Mouse (Mus musculus) erythroblast, adult 5-6 weeks (primary cell): ENCODE results near the gene Calu. TPM values are rescaled to one million over a fixed set of nuclear protein-coding genes. Genes with fewer than 3 reads are reported as not detected.

Experiments
- ATAC-seq: replicated peaks from 2 replicates; pipeline ENCODE4 v1.8.0; 2016; ENCODE audit warnings: moderate number of reproducible peaks, mild to moderate bottlenecking, moderate TSS enrichment, inconsistent platforms; ENCODE audit not compliant: poor library complexity, low FRiP score, severe bottlenecking
- total RNA-seq, 2 experiments: library from RNA; stranded (forward) in 1 of 2; stranded (reverse) in 1 of 2; fragments of 150-400 nt in 1 of 2; fragments of 200-764, 138-1000 nt in 1 of 2; gene quantifications; 2 replicates each; pipeline versions ENCODE4 v1.2.3 to v1.2.4; 2015 to 2017; ENCODE audit warnings: low replicate concordance in 2 of 2

Calu gene
- total RNA-seq, 2 experiments from 2014 or later = 23.1 to 34.1 TPM

- ATAC-seq = no peak
Measured at GRCm38 (mm10) chr6:29402693-29403342, 54.9 kb downstream of the Calu start.

GRCm38 (mm10) chr6:29406412-29406811 is 58.5 kb downstream of the Calu start:
- ATAC-seq = no peak

GRCm38 (mm10) chr6:29415446-29415845 is 67.6 kb downstream of the Calu start:
- no peak for ATAC-seq

- no peak for ATAC-seq
Measured at GRCm38 (mm10) chr6:29420596-29420995, 72.7 kb downstream of the Calu start.

GRCm38 (mm10) chr6:29425118-29425517 is 77.2 kb downstream of the Calu start:
- no peak for ATAC-seq

- no peak for ATAC-seq
Measured at GRCm38 (mm10) chr6:29426331-29426730, 78.5 kb downstream of the Calu start.

Other genes with a start within 250 kb of the Calu start
- gene Rbm28, start 183.1 kb upstream of the Calu start, total RNA-seq (2015; ENCODE audit: low replicate concordance) = 9.0 and 18.8 TPM in 2 replicates
- gene Rbm28, start 183.1 kb upstream of the Calu start, total RNA-seq (2017; ENCODE audit: low replicate concordance) = 8.7 and 13.4 TPM in 2 replicates
- not detected in 2 replicates for gene Prrt4, start 168.5 kb upstream of the Calu start, total RNA-seq (2015; ENCODE audit: low replicate concordance)
- not detected in 2 replicates for gene Prrt4, start 168.5 kb upstream of the Calu start, total RNA-seq (2017; ENCODE audit: low replicate concordance)
- gene Impdh1, start 131.7 kb upstream of the Calu start, total RNA-seq (2015; ENCODE audit: low replicate concordance) = 9.6 and 12.3 TPM in 2 replicates
- gene Impdh1, start 131.7 kb upstream of the Calu start, total RNA-seq (2017; ENCODE audit: low replicate concordance) = 11.2 and 34.7 TPM in 2 replicates
- 0.96 and 2.7 TPM in 2 replicates for gene Hilpda, start 75.6 kb upstream of the Calu start, total RNA-seq (2015; ENCODE audit: low replicate concordance)
- 2.0 TPM in 1 of 2 replicates, not detected in the other for gene Hilpda, start 75.6 kb upstream of the Calu start, total RNA-seq (2017; ENCODE audit: low replicate concordance)
- not detected in 2 replicates for gene Fam71f2, start 68.5 kb upstream of the Calu start, total RNA-seq (2015; ENCODE audit: low replicate concordance)
- not detected in 2 replicates for gene Fam71f2, start 68.5 kb upstream of the Calu start, total RNA-seq (2017; ENCODE audit: low replicate concordance)
- not detected in 2 replicates for gene Fam71f1, start 28.9 kb upstream of the Calu start, total RNA-seq (2015; ENCODE audit: low replicate concordance)
- gene Fam71f1, start 28.9 kb upstream of the Calu start, total RNA-seq (2017; ENCODE audit: low replicate concordance) = not detected in 2 replicates
- gene Opn1sw, start 40.4 kb downstream of the Calu start, total RNA-seq (2015; ENCODE audit: low replicate concordance) = not detected in 2 replicates
- gene Opn1sw, start 40.4 kb downstream of the Calu start, total RNA-seq (2017; ENCODE audit: low replicate concordance) = not detected in 2 replicates
- not detected in 2 replicates for gene Ccdc136, start 48.2 kb downstream of the Calu start, total RNA-seq (2015; ENCODE audit: low replicate concordance)
- not detected in 2 replicates for gene Ccdc136, start 48.2 kb downstream of the Calu start, total RNA-seq (2017; ENCODE audit: low replicate concordance)
- not detected in 2 replicates for gene Flnc, start 85.2 kb downstream of the Calu start, total RNA-seq (2015; ENCODE audit: low replicate concordance)
- gene Flnc, start 85.2 kb downstream of the Calu start, total RNA-seq (2017; ENCODE audit: low replicate concordance) = not detected in 2 replicates
- 61.9 and 77.2 TPM in 2 replicates for gene Atp6v1f, start 119.6 kb downstream of the Calu start, total RNA-seq (2015; ENCODE audit: low replicate concordance)
- gene Atp6v1f, start 119.6 kb downstream of the Calu start, total RNA-seq (2017; ENCODE audit: low replicate concordance) = 27.2 and 37.2 TPM in 2 replicates
- gene Atp6v1fnb, start 123.4 kb downstream of the Calu start, total RNA-seq (2015; ENCODE audit: low replicate concordance) = not detected in 2 replicates
- gene Atp6v1fnb, start 123.4 kb downstream of the Calu start, total RNA-seq (2017; ENCODE audit: low replicate concordance) = not detected in 2 replicates
- not detected in 2 replicates for gene Kcp, start 159.9 kb downstream of the Calu start, total RNA-seq (2015; ENCODE audit: low replicate concordance)
- gene Kcp, start 159.9 kb downstream of the Calu start, total RNA-seq (2017; ENCODE audit: low replicate concordance) = not detected in 2 replicates
- gene Irf5, start 178.6 kb downstream of the Calu start, total RNA-seq (2015; ENCODE audit: low replicate concordance) = 11.9 and 14.4 TPM in 2 replicates
- gene Irf5, start 178.6 kb downstream of the Calu start, total RNA-seq (2017; ENCODE audit: low replicate concordance) = 6.6 and 12.5 TPM in 2 replicates